Mouse (Mus musculus): ENCODE results near the gene Tyw1.

DNA sequence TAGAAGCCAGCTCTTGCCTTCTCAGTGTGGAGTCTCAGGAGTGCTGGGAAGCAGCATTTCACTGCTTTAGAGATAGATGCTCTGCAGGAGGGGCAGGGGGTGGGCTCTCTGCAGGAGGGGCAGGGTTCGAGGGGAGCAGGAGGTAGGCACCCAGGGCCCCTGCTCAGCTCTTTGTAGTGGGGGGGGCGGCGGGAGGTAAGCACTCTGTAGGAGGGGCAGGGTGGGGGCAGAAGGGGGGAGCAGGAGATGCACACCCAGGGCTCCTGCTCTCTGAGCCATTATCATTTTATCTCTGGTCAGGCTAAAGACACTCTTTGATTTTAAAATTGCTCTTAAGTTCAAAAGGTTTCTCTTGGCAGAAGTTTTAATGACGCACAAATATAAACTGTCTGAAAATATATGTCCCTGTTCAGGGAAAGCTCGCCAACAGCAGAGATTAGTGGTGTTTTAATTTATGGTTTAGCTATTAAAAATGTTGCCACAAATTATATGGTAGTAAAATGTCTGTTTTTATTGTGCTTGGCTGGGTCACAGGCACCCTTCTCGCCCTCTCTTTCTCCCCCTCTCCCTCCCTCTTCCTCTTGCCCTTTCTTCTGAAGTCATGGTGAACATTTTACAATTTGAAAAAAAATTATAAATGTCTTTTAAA lies 72.3 kb downstream of the Tyw1 start:
- no peak for TF ChIP-seq POLR2A (IDR thresholded peaks at IDR 0.05; ENCODE audit: insufficient read depth, low read length)
- no peak for TF ChIP-seq CTCF (IDR thresholded peaks at IDR 0.05; ENCODE audit: low read depth, low read length)
- TF ChIP-seq EP300 (IDR thresholded peaks at IDR 0.05; ENCODE audit: insufficient read depth, low read depth, low read length), result no peak
